Mouse (Mus musculus): Measurements from ENCODE around the gene 1700020N01Rik. TPM values are rescaled to one million over a fixed set of nuclear protein-coding genes. Genes with fewer than 3 reads are reported as not detected.

1700020N01Rik gene
- total and polyA plus RNA-seq, 2 experiments from 2014 or later = not detected

DNA sequence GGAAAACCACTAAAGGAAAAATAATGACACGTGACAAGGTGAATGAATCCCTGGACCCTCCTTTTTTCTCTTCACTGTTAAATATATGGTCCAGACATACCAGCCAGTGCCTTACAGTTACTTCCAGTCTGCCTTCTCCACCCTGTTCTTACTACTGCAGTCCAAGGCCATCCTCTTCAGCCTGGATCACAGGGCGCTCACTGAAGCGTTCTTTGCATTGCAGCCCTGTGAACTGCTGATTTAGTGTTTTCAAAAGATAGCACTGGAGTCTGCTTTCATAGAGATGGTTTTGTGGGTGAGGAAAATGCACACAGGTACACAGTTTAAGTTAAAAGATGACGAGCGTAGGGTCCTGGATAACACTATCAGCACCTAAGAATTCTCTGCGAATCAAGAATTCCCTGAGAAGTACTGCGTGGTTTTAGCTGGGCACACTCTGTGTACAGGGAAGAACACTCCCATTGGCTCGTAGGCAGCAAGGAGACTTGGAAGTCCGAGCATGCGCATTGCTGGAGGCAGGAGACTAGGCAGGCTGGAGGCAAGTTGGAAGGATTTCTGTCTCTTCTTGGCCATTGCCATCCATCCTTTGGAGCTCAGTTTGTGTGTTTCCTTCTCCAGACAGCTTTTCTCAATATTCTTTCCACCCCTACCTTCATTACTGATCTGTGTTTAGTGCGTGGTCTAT lies 37.9 kb upstream of the 1700020N01Rik start:
- DNase-seq = no peak
- WGBS = 82% methylated on average over 11 of the region's 11 CpGs
- TF ChIP-seq CTCF (IDR thresholded peaks at IDR 0.05; ENCODE audit: low read depth) = no peak

DNA sequence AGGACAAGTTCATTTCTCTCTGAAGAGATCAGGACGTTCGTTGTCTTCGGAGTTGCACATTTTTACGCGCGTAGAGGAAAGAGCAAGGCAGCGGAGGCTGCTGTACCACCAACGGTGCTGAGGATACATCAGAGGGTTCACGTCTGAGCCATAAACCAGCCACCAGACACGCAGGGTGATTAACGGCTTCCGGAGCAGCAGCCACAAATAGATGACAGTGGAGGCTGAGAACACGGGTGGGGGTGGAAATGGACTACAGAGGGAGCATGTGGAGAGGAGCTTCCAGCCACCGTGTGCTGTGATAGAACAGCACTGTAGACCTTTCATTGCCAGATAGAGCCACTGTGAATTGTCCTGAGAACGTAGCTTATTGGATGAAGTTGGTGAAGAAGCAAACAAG lies 33.2 kb upstream of the 1700020N01Rik start:
- Histone ChIP-seq H3K4me3 (ENCODE audit: low read depth, low read length) (no peak overlapping the region), H3K4me2 (ENCODE audit: low read depth) (no peak overlapping the region), H3K36me3 (ENCODE audit: insufficient read depth) (no peaks in the 10 kb centered on the region), H3K9me3 (ENCODE audit: low read length) (no peaks in the 10 kb centered on the region), H3K27ac (ENCODE audit: low read depth, low read length) (no peak overlapping the region), H3K9ac (no peak overlapping the region), H3K27me3 (ENCODE audit: insufficient read depth, low read length) (no peaks in the 10 kb centered on the region), H3K4me1 (ENCODE audit: insufficient read depth) (no peaks in the 10 kb centered on the region)
- no peak for TF ChIP-seq CTCF (IDR thresholded peaks at IDR 0.05; ENCODE audit: low read depth)
- ATAC-seq (no peak), DNase-seq (no peak)
- 88% methylated on average over 15 of the region's 15 CpGs for WGBS

More for the DNA sequence above, 37.9 kb upstream of the 1700020N01Rik start:
- Histone ChIP-seq H3K4me1 (ENCODE audit: insufficient read depth) (no peaks in the 10 kb centered on the region), H3K27ac (ENCODE audit: low read depth, low read length) (no peak overlapping the region), H3K9ac (no peak overlapping the region), H3K27me3 (ENCODE audit: insufficient read depth, low read length) (no peaks in the 10 kb centered on the region), H3K4me3 (ENCODE audit: low read depth, low read length) (no peak overlapping the region), H3K4me2 (ENCODE audit: low read depth) (no peak overlapping the region), H3K36me3 (ENCODE audit: insufficient read depth) (no peaks in the 10 kb centered on the region), H3K9me3 (ENCODE audit: low read length) (no peaks in the 10 kb centered on the region)
- ATAC-seq = no peak

DNA sequence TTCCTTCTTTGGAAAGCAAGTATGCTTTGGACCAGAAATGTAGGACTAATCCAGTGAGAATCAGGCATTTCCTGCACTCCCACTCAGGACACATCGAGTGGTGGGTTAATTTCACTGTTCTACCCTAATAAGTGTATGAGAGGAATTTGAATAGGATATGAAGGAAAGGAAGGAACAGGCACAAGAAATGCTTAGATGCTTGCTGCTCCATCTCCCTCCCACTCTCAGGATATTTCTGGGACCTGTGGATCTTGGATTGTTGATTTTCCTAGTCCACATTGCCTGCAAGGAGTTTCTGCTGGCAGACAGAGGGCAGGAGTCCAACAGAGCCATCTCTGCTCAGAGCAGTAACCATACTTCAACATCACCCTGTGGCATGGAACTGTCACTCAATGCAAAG lies 31.8 kb upstream of the 1700020N01Rik start:
- Histone ChIP-seq H3K27me3 (ENCODE audit: insufficient read depth, low read length) (no peaks in the 10 kb centered on the region), H3K9ac (no peak overlapping the region), H3K9me3 (ENCODE audit: low read length) (no peaks in the 10 kb centered on the region), H3K4me2 (ENCODE audit: low read depth) (no peak overlapping the region), H3K4me3 (ENCODE audit: low read depth, low read length) (no peak overlapping the region), H3K27ac (ENCODE audit: low read depth, low read length) (no peak overlapping the region), H3K4me1 (ENCODE audit: insufficient read depth) (no peaks in the 10 kb centered on the region), H3K36me3 (ENCODE audit: insufficient read depth) (no peaks in the 10 kb centered on the region)
- TF ChIP-seq CTCF (IDR thresholded peaks at IDR 0.05; ENCODE audit: low read depth) = no peak
- ATAC-seq = no peak
- no peak for DNase-seq
- 73% methylated on average over 1 of the region's 1 CpGs for WGBS

DNA sequence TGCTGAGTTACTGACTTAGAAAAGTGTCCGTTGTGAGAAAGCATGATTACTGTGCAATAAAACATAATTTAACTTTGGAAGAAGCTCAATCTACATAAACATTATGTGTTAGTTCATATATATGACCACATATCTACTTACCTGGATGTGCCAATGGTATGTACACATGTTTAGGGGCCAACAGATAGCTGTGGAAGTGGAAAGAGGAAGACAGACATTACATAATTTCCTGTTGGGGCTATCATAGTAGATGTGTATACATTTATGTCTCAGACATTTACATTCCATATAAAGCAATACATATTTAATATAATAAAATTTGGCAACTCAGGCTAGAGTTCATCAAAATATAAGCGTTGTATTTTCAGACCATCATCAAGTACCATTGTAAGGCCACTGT lies 29.5 kb upstream of the 1700020N01Rik start:
- H3K27me3 ChIP-seq (ENCODE audit: insufficient read depth, low read length) = no peaks in the 10 kb centered on the region
- WGBS = 89% methylated on average over 2 of the region's 2 CpGs
- H3K9me3 ChIP-seq (ENCODE audit: low read length) = no peaks in the 10 kb centered on the region
- no peak overlapping the region for H3K4me2 ChIP-seq (ENCODE audit: low read depth)
- H3K9ac ChIP-seq = no peak overlapping the region
- DNase-seq = no peak
- no peak for ATAC-seq
- H3K27ac ChIP-seq (ENCODE audit: low read depth, low read length) = no peak overlapping the region
- no peaks in the 10 kb centered on the region for H3K4me1 ChIP-seq (ENCODE audit: insufficient read depth)
- H3K4me3 ChIP-seq (ENCODE audit: low read depth, low read length) = no peak overlapping the region
- TF ChIP-seq CTCF (IDR thresholded peaks at IDR 0.05; ENCODE audit: low read depth) = no peak
- H3K36me3 ChIP-seq (ENCODE audit: insufficient read depth) = no peaks in the 10 kb centered on the region

DNA sequence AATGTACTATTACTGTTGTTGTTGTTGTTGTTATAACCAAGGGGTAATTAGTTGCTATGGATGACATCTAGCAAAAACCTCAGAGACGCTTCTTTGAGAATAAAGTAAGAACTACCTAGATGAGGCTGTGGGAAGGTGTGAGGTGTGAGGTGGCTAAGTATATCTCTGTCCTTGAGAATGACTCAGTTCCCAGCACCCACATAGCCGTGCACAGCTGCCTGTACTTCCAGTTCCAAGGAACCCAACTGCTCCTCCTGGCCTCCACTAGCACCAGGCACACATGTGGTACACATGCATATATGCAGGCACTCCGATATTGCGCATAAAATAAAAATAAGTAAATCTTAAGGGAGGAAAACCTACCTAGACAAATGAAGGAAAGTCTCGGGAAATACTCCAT lies 28.8 kb upstream of the 1700020N01Rik start:
- ATAC-seq = no peak
- no peak for DNase-seq
- H3K9ac ChIP-seq = no peak overlapping the region
- no peaks in the 10 kb centered on the region for H3K36me3 ChIP-seq (ENCODE audit: insufficient read depth)
- H3K4me3 ChIP-seq (ENCODE audit: low read depth, low read length) = no peak overlapping the region
- WGBS = 92% methylated on average over 5 of the region's 5 CpGs
- no peak for TF ChIP-seq CTCF (IDR thresholded peaks at IDR 0.05; ENCODE audit: low read depth)
- H3K4me1 ChIP-seq (ENCODE audit: insufficient read depth) = no peaks in the 10 kb centered on the region
- H3K9me3 ChIP-seq (ENCODE audit: low read length) = no peaks in the 10 kb centered on the region
- H3K27ac ChIP-seq (ENCODE audit: low read depth, low read length) = no peak overlapping the region
- H3K27me3 ChIP-seq (ENCODE audit: insufficient read depth, low read length) = no peaks in the 10 kb centered on the region
- H3K4me2 ChIP-seq (ENCODE audit: low read depth) = no peak overlapping the region

DNA sequence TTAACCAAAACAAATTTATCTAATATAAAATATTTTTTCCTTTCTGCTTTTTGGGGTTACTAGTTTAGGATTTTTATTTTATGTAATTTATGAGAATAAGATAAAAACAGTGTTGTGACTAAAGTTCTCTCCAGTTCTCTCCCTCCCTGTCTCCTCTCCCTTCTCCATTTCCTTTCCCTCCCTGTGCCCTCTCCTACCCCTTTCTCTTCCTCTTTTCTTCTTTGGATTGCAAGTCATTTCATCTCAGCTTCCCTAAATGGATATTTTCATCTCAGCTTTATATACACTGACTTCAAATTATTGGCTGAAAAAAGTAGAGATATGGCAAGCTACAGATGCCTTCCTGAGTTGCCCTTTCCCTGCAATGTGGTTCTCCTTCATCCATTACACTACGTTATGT lies 26.9 kb upstream of the 1700020N01Rik start:
- H3K9ac ChIP-seq = no peak overlapping the region
- ATAC-seq (no peak), DNase-seq (no peak)
- H3K4me2 ChIP-seq (ENCODE audit: low read depth) = no peak overlapping the region
- no peaks in the 10 kb centered on the region for H3K4me1 ChIP-seq (ENCODE audit: insufficient read depth)
- no peaks in the 10 kb centered on the region for H3K36me3 ChIP-seq (ENCODE audit: insufficient read depth)
- no peak for TF ChIP-seq CTCF (IDR thresholded peaks at IDR 0.05; ENCODE audit: low read depth)
- H3K27me3 ChIP-seq (ENCODE audit: insufficient read depth, low read length) = no peaks in the 10 kb centered on the region
- 94% methylated on average over 1 of the region's 1 CpGs for WGBS
- no peak overlapping the region for H3K27ac ChIP-seq (ENCODE audit: low read depth, low read length)
- H3K4me3 ChIP-seq (ENCODE audit: low read depth, low read length) = no peak overlapping the region
- no peaks in the 10 kb centered on the region for H3K9me3 ChIP-seq (ENCODE audit: low read length)

DNA sequence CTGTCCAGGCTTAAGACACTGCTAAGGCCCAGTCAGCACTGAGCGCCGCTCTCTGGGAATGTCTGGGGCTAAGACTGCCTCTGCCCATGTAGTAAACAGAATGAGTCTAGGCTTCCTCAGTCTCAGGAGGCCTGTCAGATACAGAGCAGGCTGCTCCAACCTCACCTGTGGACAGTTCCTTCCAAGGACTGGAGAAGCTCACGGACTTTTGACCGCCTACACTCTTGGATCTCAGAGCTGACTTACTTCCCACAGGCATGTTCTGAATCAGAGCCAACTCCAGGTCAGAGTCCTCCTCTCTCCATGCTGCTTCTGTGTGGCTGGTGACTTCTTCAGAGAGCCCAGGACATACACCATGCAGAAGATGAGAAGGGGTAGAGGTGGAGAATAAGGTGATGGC lies 21.3 kb upstream of the 1700020N01Rik start:
- Histone ChIP-seq H3K4me3 (ENCODE audit: low read depth, low read length) (no peak overlapping the region), H3K36me3 (ENCODE audit: insufficient read depth) (no peaks in the 10 kb centered on the region), H3K4me2 (ENCODE audit: low read depth) (no peak overlapping the region), H3K9ac (no peak overlapping the region), H3K4me1 (ENCODE audit: insufficient read depth) (no peaks in the 10 kb centered on the region), H3K9me3 (ENCODE audit: low read length) (no peaks in the 10 kb centered on the region), H3K27ac (ENCODE audit: low read depth, low read length) (no peak overlapping the region), H3K27me3 (ENCODE audit: insufficient read depth, low read length) (no peaks in the 10 kb centered on the region)
- TF ChIP-seq CTCF (IDR thresholded peaks at IDR 0.05; ENCODE audit: low read depth) = no peak
- WGBS = 89% methylated on average over 4 of the region's 4 CpGs
- DNase-seq = no peak
- ATAC-seq = no peak
